Mouse (Mus musculus): Measurements from ENCODE around the gene Apod. TPM values are rescaled to one million over a fixed set of nuclear protein-coding genes. Genes with fewer than 3 reads are reported as not detected.
"Not testable (repeated sequence)": the region's sequence is repeated elsewhere in the genome, so short reads cannot be mapped to it uniquely, and the experiment has no call there.

The Apod gene
- polyA plus RNA-seq, 1 experiment from 2014 or later, result 1.0 TPM

DNA sequence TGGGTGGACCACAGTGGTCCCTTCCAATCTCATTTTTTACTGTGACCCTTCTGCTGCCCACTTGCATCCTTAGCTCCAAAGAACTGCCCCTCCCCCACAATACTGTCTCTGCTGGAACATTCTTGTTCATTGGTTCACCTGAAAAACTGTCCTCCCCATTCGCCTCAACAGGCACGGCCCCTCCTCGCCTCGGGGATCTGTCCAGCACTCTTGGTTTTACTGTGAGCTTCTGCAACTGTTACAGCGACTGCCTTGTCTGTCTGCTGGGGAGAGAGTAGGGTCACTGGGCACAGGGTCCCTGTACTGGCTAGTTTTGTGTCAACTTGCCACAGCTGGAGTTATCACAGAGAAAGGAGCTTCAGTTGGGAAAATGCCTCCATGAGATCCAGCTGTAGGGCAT is 24.7 kb upstream of the Apod start:
- Histone ChIP-seq H3K4me3 (ENCODE audit: low read depth, low read length) (no peak overlapping the region), H3K4me1 (replicated peaks; ENCODE audit: control insufficient read depth, insufficient read depth) (no peaks in the 10 kb centered on the region), H3K27ac (replicated peaks) (no peak overlapping the region), H3K36me3 (ENCODE audit: control insufficient read depth, insufficient read depth, low read length) (no peaks in the 10 kb centered on the region), H3K9ac (ENCODE audit: low read length) (no peak overlapping the region), H3K4me2 (replicated peaks; ENCODE audit: low read depth) (no peak overlapping the region), H3K27me3 (ENCODE audit: control insufficient read depth, insufficient read depth, low read length) (no peaks in the 10 kb centered on the region), H3K9me3 (ENCODE audit: control insufficient read depth, low read length) (no peaks in the 10 kb centered on the region)
- DNase-seq (ENCODE audit: low spot score) (no peak), ATAC-seq (ENCODE audit: low FRiP score, low TSS enrichment) (no peak)
- TF ChIP-seq CTCF (IDR thresholded peaks at IDR 0.05; ENCODE audit: low read depth) (no peak), EP300 (optimal IDR thresholded peaks at IDR 0.05) (no peak)
- 42% methylated on average over 5 of the region's 5 CpGs for WGBS

- Histone ChIP-seq H3K4me1 (replicated peaks; ENCODE audit: control insufficient read depth, insufficient read depth) (no peaks in the 10 kb centered on the region), H3K4me2 (replicated peaks; ENCODE audit: low read depth) (no peak overlapping the region), H3K9me3 (ENCODE audit: control insufficient read depth, low read length) (no peaks in the 10 kb centered on the region), H3K27me3 (ENCODE audit: control insufficient read depth, insufficient read depth, low read length) (no peaks in the 10 kb centered on the region), H3K27ac (replicated peaks) (no peak overlapping the region), H3K9ac (ENCODE audit: low read length) (no peak overlapping the region), H3K4me3 (ENCODE audit: low read depth, low read length) (no peak overlapping the region), H3K36me3 (ENCODE audit: control insufficient read depth, insufficient read depth, low read length) (no peaks in the 10 kb centered on the region)
- DNase-seq (ENCODE audit: low spot score) (no peak), ATAC-seq (ENCODE audit: low FRiP score, low TSS enrichment) (peak; percentile 35; the same call in 1 of the 2 replicates)
- WGBS, result 21% methylated on average over 3 of the region's 3 CpGs
- TF ChIP-seq EP300 (optimal IDR thresholded peaks at IDR 0.05), result no peak
- no peak for TF ChIP-seq CTCF (IDR thresholded peaks at IDR 0.05; ENCODE audit: low read depth)
Observed at GRCm38 (mm10) chr16:31337956-31338355, 23.3 kb upstream of the Apod start.

GRCm38 (mm10) chr16:31334796-31335195 is 20.2 kb upstream of the Apod start:
- H3K9ac ChIP-seq (ENCODE audit: low read length), result no peak overlapping the region
- H3K4me2 ChIP-seq (replicated peaks; ENCODE audit: low read depth), result no peak overlapping the region
- TF ChIP-seq EP300 (optimal IDR thresholded peaks at IDR 0.05) (no peak), CTCF (IDR thresholded peaks at IDR 0.05; ENCODE audit: low read depth) (no peak)
- no peak overlapping the region for H3K4me3 ChIP-seq (ENCODE audit: low read depth, low read length)
- WGBS, result 36% methylated on average over 5 of the region's 5 CpGs
- no peaks in the 10 kb centered on the region for H3K27me3 ChIP-seq (ENCODE audit: control insufficient read depth, insufficient read depth, low read length)
- H3K27ac ChIP-seq (replicated peaks), result no peak overlapping the region
- H3K36me3 ChIP-seq (ENCODE audit: control insufficient read depth, insufficient read depth, low read length), result no peaks in the 10 kb centered on the region
- ATAC-seq (ENCODE audit: low FRiP score, low TSS enrichment) (no peak), DNase-seq (ENCODE audit: low spot score) (no peak)
- no peaks in the 10 kb centered on the region for H3K4me1 ChIP-seq (replicated peaks; ENCODE audit: control insufficient read depth, insufficient read depth)
- H3K9me3 ChIP-seq (ENCODE audit: control insufficient read depth, low read length), result no peaks in the 10 kb centered on the region

- Histone ChIP-seq H3K27me3 (ENCODE audit: control insufficient read depth, insufficient read depth, low read length) (no peaks in the 10 kb centered on the region), H3K9me3 (ENCODE audit: control insufficient read depth, low read length) (no peaks in the 10 kb centered on the region), H3K9ac (ENCODE audit: low read length) (no peak overlapping the region), H3K36me3 (ENCODE audit: control insufficient read depth, insufficient read depth, low read length) (no peaks in the 10 kb centered on the region), H3K4me3 (ENCODE audit: low read depth, low read length) (no peak overlapping the region), H3K4me1 (replicated peaks; ENCODE audit: control insufficient read depth, insufficient read depth) (no peaks in the 10 kb centered on the region), H3K27ac (replicated peaks) (no peak overlapping the region), H3K4me2 (replicated peaks; ENCODE audit: low read depth) (no peak overlapping the region)
- ATAC-seq (ENCODE audit: low FRiP score, low TSS enrichment), result no peak
- TF ChIP-seq CTCF (IDR thresholded peaks at IDR 0.05; ENCODE audit: low read depth), result no peak
- TF ChIP-seq EP300 (optimal IDR thresholded peaks at IDR 0.05), result no peak
- no peak for DNase-seq (ENCODE audit: low spot score)
Observed at GRCm38 (mm10) chr16:31332586-31332985, 18.0 kb upstream of the Apod start.

GRCm38 (mm10) chr16:31330970-31331369 is 16.4 kb upstream of the Apod start:
- DNase-seq (ENCODE audit: low spot score); H3K4me1 ChIP-seq (replicated peaks; ENCODE audit: control insufficient read depth, insufficient read depth); H3K27me3 ChIP-seq (ENCODE audit: control insufficient read depth, insufficient read depth, low read length); H3K9me3 ChIP-seq (ENCODE audit: control insufficient read depth, low read length); H3K4me2 ChIP-seq (replicated peaks; ENCODE audit: low read depth); H3K27ac ChIP-seq (replicated peaks); H3K9ac ChIP-seq (ENCODE audit: low read length); H3K4me3 ChIP-seq (ENCODE audit: low read depth, low read length); ATAC-seq (ENCODE audit: low FRiP score, low TSS enrichment); H3K36me3 ChIP-seq (ENCODE audit: control insufficient read depth, insufficient read depth, low read length): not testable (repeated sequence)
- WGBS, result 80% methylated on average over 6 of the region's 6 CpGs

DNA sequence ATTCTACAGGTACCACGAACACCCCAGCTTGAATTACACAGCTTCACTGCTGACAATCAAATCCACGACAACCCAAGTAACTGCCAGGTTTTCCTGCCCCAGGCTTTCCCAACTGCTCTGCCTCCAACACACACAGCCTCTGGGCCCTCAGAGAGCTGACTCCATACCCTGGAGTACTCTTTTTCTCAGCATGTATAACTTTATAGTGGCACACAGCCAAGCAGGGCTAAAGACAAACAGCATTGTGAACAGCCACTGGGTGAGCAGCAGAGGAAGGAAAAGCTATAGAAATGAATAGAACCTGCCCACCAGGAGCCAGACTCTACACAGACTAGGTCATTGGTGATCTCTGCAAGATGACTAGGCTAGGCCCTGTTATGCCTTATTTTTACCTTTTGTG is 15.1 kb upstream of the Apod start:
- ATAC-seq (ENCODE audit: low FRiP score, low TSS enrichment) (no peak), DNase-seq (ENCODE audit: low spot score) (no peak)
- Histone ChIP-seq H3K9me3 (ENCODE audit: control insufficient read depth, low read length) (no peaks in the 10 kb centered on the region), H3K4me3 (ENCODE audit: low read depth, low read length) (no peak overlapping the region), H3K9ac (ENCODE audit: low read length) (no peak overlapping the region), H3K4me2 (replicated peaks; ENCODE audit: low read depth) (no peak overlapping the region), H3K36me3 (ENCODE audit: control insufficient read depth, insufficient read depth, low read length) (no peaks in the 10 kb centered on the region), H3K4me1 (replicated peaks; ENCODE audit: control insufficient read depth, insufficient read depth) (no peaks in the 10 kb centered on the region), H3K27me3 (ENCODE audit: control insufficient read depth, insufficient read depth, low read length) (no peaks in the 10 kb centered on the region), H3K27ac (replicated peaks) (no peak overlapping the region)
- WGBS, result 53% methylated on average over 2 of the region's 2 CpGs
- TF ChIP-seq EP300 (optimal IDR thresholded peaks at IDR 0.05) (no peak), CTCF (IDR thresholded peaks at IDR 0.05; ENCODE audit: low read depth) (no peak)

Data from stomach, postnatal 0 days (tissue).